Mouse (Mus musculus) cerebellum, postnatal 25 days (tissue): Measurements from ENCODE around the gene Hist1h3d.
"Not testable (repeated sequence)": the region's sequence is repeated elsewhere in the genome, so short reads cannot be mapped to it uniquely, and the experiment has no call there.

Experiments
- DNase-seq, 2 experiments: peaks; one replicate each; pipeline ENCODE4 v3.0.0; 2021; ENCODE audit warnings: mixed read lengths in 2 of 2

Gene Hist1h3d

DNA sequence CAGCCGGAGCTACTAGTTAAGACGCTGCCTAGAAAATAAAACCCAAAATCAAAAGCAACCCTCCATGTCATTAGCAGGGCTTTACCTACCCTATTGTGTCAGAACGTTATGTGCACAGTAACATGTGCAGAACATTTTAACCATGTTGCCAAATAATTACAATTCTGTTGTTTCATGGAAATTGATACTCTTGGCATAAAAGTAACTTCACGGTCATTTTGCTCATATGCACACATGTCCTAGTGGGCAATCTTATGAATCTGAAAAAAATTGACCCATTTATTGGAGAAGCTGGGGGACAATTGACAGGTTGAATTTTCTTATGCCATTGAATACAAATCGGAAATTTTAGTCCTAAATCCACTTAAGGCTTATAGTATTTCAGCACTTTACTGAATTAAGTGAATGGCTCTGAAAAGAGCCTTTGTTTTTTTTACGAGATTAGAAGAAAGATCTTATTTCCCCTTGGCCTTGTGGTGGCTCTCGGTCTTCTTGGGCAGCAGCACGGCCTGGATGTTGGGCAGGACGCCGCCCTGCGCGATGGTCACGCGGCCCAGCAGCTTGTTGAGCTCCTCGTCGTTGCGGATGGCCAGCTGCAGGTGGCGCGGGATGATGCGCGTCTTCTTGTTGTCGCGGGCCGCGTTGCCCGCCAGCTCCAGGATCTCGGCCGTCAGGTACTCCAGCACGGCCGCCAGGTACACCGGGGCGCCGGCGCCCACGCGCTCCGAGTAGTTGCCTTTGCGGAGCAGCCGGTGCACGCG is 5.1 kb upstream of the Hist1h3d start:
- not testable (repeated sequence) for DNase-seq

DNA sequence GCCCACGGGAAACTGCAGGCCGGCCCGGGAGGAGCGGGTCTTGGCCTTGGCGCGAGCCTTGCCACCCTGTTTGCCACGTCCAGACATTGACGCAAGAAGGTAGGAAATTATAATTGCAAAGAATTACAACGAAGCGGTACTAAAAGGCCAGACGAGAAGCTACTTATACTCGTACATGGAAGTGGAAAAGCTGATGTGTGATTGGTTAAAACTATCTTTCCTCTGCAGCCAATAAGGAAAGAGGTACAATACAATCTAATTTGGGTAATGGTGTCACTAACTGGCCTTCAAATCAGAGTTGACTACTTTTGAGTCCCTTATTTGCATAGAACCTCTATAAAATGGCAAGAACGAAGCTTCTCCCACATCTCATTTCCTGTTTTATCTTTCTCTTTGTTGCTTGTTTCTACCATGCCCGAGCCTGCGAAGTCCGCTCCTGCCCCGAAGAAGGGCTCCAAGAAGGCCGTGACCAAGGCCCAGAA is 4.5 kb upstream of the Hist1h3d start, which contains the start of the genes Hist1h2ae and Hist1h2bg:
Gene Hist1h2ae (minus strand): TSS at position 199 of the 482 bp plus-strand sequence.
Gene Hist1h2bg (plus strand): TSS at position 375 of the 482 bp plus-strand sequence.
- DNase-seq: peak; percentile 65 to 82

DNA sequence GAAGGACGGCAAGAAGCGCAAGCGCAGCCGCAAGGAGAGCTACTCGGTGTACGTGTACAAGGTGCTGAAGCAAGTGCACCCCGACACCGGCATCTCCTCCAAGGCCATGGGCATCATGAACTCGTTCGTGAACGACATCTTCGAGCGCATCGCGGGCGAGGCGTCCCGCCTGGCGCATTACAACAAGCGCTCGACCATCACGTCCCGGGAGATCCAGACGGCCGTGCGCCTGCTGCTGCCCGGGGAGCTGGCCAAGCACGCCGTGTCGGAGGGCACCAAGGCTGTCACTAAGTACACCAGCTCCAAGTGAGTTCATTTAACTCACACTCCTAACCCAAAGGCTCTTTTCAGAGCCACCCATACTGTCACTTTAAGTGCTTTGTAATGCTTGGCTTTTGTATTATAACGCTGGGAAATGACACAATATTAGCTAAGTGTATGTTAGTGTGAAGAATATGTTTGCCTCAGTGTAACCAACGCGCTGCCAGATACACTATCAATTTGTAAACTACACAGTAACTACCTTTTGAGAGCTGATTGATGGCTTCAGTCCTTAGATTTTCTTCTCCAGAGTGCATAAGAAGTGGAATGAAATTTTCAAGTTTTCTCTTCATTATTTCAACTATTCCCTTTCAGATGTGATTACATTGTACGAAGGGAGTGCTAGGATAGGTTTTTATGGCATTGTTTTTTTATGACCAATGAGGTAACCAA is 3.9 kb upstream of the Hist1h3d start:
- not testable (repeated sequence) for DNase-seq

DNA sequence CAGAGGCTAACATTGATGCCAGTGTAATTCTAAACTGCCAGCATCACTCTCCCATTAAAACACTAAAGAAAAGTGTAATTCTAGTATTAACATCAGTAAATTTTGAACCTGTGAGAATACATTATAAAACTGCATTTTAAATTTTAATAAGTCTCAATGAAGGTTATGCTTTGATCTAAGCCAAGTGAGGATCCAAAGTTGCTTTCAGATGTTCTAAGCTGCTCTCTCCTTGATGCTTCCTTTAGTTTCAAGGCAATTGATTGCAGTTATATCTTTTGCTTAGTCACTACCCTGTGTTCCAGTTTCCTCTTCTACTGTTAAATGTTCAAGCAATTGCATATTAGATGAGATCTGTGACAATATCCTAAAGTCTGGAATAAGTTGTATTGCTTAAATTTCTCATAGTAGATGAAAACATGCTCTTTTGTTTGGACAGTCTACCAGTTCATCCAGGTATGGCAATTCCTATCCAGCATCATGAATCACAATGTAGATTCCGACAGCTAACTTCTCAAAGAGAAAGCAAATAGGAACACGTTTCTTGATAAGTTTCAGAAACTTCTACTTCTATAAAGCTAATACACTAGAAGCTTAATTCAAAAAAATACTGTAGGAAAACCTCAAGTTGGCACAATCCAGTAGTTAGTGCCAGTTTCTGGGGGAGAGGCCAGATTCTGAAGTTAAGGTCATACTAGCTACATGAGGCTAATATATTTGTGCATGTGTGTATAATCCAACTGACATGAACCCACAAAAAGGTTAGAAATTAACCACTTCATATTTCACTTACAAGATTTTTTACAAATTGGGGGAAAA is 3.1 kb upstream of the Hist1h3d start:
- no peak for DNase-seq

DNA sequence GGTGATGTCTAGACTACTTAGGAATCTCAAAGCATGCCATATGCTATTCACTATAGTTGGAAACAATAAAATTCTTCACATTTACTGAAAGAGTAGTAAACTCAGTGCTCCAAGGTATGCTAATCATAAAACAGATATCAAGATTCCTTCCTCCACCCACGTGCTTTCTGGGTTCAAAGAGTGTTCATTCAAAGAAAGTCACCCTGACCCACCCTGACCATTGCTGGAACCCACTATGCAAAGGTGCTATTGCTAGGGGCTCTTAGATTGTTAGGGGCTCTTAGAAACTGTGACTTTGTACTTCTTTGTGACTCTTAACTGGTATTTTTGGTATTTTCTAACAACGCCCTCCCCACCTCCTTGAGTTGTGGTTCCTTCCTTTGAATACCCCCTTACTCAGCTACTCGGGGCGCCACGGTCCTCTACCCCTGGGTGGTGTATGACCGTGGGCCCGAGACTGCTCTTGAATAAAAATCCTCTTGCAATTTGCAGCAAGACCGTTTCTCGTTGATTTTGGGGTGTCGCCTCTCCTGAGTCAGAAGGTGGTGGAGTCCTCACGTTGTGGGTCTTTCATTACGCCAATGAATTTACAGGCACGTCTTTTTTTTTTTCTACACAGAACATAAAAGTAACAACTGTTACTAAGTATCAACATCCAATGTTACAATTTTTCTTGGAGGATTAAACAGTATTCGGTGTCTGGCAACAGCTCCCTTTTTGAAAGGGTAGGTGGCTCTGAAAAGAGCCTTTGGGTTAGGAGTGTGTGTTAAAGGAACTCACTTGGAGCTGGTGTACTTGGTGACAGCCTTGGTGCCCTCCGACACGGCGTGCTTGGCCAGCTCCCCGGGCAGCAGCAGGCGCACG is 2.3 kb upstream of the Hist1h3d start:
- not testable (repeated sequence) for DNase-seq

DNA sequence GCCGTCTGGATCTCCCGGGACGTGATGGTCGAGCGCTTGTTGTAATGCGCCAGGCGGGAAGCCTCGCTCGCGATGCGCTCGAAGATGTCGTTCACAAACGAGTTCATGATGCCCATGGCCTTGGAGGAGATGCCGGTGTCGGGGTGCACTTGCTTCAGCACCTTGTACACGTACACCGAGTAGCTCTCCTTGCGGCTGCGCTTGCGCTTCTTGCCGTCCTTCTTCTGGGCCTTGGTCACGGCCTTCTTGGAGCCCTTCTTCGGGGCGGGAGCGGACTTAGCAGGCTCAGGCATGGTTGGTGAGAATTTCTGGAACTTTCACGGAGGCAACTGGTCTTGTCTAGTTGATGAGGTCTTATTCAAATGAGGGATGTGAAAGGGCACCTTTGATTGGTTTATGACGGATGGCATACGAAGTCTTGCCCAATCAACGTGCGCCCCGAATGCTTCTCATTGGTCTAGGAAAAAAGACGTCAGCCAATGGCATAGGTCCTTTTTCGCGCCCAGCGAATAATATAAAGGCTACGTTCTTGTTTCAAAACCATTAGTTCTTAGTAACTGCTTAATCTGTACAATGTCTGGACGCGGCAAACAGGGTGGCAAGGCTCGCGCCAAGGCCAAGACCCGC is 1.6 kb upstream of the Hist1h3d start, which contains the start of the genes Hist1h2bf and Hist1h2ad:
Gene Hist1h2bf (minus strand): TSS at position 299 of the 627 bp plus-strand sequence.
Gene Hist1h2ad (plus strand): TSS at position 484 of the 627 bp plus-strand sequence.
- DNase-seq: peak; percentile 72 to 82

DNA sequence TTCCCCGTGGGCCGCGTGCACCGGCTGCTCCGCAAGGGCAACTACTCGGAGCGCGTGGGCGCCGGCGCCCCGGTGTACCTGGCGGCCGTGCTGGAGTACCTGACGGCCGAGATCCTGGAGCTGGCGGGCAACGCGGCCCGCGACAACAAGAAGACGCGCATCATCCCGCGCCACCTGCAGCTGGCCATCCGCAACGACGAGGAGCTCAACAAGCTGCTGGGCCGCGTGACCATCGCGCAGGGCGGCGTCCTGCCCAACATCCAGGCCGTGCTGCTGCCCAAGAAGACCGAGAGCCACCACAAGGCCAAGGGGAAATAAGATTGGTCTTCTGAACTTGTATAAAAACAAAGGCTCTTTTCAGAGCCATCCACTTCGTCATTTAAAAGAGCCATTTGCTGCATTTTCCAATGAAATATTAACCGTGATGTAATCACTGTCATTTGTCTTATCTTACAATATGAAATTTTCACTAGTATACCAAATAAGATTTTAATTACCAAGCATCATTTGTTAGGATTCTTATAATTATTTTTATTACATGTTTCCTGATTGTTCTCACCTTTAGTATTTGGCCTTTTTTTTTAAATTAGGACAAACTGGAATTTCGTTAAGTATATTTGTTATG is 905 bp upstream of the Hist1h3d start:
- not testable (repeated sequence) for DNase-seq

DNA sequence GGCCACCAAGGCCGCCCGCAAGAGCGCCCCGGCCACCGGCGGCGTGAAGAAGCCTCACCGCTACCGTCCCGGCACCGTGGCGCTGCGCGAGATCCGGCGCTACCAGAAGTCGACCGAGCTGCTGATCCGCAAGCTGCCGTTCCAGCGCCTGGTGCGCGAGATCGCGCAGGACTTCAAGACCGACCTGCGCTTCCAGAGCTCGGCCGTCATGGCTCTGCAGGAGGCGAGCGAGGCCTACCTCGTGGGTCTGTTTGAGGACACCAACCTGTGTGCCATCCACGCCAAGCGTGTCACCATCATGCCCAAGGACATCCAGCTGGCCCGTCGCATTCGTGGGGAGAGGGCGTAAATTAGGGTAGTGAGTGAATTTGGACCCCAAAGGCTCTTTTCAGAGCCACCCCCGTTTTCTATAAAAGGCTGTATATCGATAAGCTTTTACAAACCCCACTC is 326 bp downstream of the Hist1h3d start:
- not testable (repeated sequence) for DNase-seq

DNA sequence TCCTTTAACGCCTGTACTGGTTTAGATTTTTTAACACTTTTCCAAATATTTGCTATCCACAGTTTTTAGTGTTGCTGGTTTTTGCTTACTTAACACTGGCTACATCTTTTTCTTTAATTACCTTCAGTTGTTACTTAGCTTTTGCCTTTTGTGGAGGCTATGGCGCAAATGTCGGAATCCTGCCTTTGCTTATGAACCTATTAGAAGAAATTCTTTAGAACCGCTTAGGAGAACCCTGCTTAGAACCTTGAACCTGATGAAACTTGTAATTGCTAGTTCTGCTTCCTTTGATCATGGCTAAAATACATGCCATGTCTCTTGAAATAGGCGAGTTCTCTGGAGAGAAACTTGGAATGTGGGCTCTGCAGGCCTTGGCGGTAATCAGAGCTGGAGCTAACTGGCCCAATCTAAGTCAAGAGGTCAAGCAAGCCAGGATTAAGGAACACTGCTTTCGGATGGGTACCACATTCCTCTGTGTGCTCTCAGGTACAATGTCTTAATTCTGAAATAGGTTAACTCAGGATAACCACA is 853 bp downstream of the Hist1h3d start:
- DNase-seq: no peak

DNA sequence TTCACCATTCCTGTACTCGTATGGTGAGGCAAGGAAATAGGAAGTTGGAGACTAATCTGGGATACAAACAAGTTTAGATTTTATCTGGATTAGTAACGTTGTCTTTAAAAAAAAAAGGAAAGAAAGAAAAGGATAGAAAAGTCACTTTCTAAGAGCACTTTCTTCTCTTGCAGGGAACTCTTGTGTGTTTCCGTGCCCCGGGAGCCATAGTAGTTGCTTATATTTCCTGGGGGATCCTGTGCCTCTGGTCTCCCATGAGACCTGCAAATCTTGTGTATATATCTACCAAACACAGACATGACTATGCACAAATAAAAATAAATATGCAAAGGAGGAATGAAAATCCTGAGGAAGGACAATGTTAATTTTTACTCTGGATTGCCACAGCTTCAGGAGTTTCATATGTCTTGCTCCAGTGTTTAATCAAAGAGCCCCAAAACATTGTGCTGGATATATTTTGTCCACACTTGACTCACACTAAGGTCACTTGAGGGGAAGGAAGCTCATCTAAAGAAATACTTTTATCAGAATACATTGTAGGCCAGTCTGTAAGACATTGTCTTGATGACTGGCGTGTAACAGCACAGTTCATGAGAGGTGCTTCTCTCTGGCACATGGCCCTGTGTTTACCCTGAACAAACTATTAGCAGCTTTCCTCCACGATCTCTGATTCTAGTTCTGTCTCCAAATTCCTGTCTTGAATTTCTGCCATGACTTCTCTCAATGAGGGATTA is 1.5 kb downstream of the Hist1h3d start:
- DNase-seq: no peak

DNA sequence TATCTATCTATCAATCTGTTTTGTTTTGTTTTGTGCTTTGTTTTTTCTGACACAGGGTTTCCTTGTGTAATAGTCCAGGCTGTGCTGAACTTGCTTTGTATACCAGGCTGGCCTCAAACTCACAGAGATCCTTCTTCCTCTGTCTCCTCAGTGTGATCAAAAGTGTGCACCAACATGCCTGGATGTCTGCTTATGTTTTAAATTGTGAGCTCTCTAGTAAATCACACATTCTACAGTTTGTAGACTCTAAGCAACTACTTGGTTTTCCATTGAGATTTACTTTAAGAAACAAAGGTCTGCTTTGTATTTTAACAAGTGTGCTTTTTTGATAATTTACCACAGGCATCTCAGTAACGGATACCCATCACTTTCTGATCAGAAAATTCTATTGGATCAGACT is 2.3 kb downstream of the Hist1h3d start:
- DNase-seq: no peak

DNA sequence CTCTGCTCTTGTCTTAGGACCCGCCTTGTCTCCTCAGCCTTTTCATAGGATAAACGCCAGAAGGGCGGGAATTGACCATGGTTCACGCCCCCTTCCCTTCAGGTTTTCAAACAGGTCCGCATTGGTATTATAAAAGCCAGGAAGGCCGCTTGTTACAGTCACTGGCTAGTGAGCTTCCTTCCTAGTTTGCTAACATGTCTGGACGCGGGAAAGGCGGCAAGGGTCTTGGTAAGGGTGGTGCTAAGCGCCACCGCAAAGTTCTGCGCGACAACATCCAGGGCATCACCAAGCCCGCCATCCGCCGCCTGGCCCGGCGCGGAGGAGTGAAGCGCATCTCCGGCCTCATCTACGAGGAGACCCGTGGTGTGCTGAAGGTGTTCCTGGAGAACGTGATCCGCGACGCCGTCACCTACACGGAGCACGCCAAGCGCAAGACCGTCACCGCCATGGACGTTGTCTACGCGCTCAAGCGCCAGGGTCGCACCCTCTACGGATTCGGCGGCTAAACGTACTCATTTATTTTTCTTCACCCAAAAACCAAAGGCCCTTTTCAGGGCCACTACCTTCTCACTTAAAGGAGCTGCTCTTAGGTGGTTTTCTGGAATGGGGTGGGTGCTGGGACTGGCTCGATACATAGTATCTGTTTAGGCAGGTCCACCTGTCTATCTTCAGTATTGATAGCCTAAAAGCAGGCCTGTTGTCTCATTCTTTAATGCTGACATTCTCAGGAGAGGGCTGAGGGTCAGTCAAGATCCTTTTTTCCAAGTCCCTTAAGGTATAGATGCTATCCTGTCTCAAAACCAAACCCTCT is 6.0 kb downstream of the Hist1h3d start, which contains the start of gene Hist1h4d:
Gene Hist1h4d (plus strand): TSS at position 191 of the 811 bp plus-strand sequence.
- peak; percentile 93 for DNase-seq

DNA sequence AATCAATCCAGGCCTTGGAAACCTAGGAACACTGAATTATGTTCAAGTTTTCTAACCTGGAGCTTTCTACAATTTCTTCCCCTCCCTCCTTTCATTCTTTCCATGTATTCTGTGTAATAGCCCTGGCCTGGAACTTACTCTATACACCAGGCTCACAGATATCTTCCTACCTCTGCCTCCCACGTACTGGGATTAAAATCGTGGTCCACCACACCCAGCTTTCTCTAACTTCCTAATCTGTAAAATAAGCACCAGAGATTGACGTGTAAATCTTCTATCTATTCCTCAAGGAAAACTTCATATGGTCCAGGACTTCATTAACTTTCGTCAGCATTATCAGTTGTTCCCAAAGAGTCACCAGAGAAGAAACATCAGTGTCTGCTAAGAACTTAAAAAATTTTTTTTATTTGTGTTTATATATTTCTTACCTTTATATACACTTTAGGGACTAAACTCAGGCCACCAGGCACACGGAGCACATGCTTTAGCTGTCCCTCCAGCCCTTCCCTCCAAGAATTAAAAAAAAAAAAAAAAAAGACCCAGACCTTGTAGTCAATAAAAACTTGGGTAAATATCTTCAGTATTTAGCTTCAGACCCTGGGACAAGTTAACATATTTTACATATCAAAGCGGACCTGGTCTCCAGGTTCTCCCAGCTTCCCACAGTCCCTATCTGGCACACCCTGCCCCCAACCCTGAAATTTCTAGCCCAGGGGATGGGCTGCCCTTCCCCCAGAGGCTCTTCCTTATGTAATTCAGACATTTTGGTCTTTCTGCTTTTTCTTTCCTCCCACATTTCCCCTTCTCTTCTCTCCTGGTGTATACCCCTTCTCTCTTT is 6.9 kb downstream of the Hist1h3d start:
- no peak for DNase-seq

DNA sequence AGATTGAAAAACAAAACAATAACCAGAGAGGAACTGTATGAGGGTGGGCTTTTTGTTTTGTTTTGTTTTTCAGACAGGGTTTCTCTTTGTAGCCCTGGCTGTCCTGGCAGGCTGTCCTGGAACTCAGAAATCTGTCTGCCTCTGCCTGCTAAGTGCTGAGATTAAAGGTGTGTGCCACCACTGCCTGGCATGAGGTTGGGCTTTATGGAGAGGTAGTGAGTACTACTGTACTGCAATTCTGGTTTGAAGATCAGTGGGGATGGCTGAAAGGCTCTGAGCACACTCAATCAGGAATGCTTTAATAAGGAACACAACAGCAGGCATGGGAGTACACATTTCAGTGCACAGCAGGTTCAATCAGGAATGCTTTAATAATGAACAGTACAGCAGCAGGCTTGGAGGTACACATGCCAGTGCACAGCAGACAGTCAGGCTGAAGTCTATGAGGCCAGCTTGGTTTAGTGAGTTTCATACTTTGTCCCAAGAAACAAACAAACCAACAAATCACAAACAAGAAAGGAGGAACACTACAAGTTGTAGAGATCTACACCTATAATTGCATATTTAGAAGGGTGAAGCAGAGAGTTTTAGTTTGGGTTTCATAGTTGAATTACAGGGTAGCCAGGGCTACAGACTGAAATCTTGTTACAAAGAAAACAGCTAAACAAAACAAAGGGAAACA is 8.0 kb downstream of the Hist1h3d start:
- DNase-seq: no peak

DNA sequence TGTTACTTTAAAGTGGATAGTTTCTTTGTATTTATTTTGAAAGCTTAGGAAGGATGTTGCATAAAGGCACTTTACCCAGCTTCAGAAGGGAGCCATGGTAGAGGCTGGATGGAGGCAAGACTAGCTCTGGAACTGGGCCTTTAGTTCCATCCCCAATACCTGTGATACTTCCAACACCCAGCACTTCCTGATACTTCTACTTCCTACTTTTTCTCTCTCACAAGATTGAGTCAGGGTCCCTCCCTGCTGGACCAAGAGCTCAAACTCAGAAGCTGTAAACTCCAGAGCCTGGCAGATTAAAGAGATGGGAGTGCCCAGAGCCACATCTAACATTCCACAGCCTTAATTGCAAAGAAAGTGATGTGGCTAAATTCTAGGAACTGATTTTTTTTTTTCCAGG is 8.8 kb downstream of the Hist1h3d start:
- DNase-seq: no peak

DNA sequence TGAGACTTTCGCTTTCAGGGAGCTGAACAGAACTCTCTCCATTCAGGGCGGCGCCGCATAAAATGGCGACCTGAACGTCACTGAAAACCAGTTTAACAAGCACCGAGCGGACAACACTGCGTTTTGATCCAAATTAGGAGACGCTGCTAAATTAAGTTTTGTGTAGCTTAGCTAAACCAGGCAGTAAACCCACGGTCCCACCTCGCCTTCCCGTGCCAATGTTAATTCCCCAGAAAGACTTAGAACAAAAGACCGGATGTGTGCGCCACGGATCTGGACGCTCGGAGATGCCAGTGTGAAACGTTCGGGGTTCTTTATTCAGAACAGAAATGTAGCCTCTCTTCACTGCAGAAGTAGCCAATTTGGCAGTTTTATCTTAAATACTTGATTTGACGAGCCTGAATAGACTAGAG is 9.5 kb downstream of the Hist1h3d start:
- peak; percentile 58 to 67 for DNase-seq
